Mouse (Mus musculus): ENCODE data around the gene Hck. TPM values are rescaled to one million over a fixed set of nuclear protein-coding genes. Genes with fewer than 3 reads are reported as not detected.

Gene Hck
- total RNA-seq, 2 experiments from 2014 or later: 1.7 to 2.9 TPM

DNA sequence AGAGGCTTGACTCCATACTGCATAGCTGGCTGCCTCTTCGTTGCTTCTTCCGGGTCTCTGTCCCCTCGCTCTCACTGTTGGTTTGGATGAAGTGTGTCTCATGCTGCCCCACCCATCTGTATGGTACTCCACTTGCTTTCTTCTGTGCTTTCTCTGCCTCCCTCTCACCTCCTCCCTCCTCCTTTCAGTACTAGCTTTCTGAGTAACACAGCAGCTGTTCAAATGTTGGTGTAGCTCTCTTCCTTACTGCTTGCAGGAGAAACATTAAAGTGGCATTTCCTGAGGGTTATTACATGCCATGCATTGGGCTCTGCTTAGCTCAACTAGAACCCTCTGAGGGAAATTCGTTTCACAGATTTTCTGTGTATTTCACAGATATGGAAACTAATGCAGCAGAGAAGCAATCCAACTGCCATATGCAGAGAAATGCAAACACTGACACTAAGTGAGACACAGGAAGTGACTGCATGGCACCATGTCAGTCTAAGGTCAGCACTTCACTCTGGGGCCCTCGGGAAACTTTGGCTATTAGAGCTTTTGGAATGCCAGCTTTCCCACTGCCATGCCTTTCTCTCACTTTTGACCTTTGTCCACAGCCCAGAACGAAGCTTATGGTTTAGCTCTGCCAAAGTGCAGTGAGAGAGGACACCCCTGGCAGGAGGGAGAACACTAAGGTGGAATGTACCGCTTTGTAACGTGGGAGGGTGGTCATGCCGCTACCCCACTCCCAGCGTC, 71.0 kb downstream of the Hck start:
- intact Hi-C loops (cut with DNase I): no loop called here
- DNase-seq (ENCODE audit: low spot score in 2 of 2): peak; percentile 11 to 19

DNA sequence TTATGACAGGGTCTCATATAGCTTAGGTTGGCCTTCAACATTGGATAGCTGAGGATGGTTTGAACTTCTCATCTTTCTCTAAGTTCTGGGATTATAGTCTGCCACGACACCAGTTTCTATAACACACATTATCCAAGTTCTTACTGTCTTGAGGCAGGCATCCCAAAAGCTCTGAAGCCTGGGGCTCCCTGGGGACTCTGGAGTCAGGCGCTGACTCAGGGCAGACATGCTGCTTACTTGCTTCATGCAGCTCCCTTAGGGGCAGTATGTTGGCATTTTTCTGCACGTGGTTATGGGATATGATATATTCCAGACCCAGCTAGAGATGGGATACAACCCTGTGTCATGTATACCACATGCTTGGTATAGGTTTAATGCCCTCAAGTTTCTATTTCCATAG, 71.7 kb downstream of the Hck start:
- no peak for DNase-seq (ENCODE audit: low spot score in 2 of 2)
- intact Hi-C loops (cut with DNase I): no loop called here

DNA sequence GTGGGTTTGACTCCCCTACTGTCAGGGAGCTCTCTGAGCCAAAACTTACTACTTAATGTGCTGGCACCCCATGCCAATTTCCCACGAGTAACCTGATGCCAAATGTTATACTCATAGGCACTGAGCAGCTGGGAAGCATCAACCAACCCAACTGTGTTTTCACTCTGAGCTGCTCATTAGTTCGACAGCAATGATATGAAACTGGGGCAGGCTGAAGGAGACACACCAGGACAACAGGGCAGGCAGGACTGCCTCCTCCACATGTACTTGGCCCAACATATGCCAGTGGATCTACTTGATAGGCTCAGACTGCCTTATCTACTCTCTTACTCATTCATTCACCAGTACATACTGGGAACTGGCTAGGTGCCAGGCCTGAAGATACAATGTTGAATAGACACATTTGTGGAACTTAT, 77.9 kb downstream of the Hck start:
- DNase-seq (ENCODE audit: low spot score in 2 of 2): peak; percentile 40 to 43
- intact Hi-C loops (cut with DNase I): no loop called here

DNA sequence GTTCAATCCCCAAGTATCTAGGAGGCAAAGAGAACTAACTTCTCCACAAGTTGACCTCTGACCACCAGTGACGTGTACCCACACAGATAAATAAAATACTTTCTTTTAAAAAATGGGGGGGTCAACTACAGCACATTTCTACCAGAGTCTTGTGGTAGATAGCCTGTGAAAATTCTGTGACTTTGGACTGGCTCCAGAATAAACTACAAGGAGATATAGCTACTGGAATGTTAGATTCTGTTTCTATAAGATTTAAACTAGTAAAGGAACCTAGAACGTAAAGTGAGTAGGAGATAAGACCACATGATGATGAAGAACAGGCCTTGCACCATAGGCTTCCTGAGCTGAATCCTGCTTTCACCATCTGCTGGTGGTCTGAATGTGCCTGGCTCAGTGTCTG, 79.6 kb downstream of the Hck start:
- intact Hi-C loops (cut with DNase I): no loop called here
- no peak for DNase-seq (ENCODE audit: low spot score in 2 of 2)

DNA sequence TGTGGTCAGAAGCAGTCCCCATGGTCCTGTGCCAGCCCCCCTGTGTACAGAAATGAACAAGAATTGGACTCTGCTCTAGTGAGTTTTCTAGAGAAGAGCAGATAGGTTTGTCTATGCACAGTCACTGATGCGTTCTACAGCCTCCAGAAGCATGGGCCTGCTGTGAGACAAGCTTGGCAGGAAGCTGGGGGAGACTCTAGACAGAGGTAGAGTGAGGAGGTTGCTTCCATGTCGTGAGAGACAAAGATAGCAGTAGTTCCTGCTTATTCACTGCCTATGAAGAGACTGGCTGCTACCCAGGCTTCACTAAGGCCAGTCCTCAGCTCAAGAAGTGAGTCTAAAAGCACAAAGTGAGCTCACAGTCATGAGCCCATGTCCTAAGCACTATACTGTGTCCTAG, 83.0 kb downstream of the Hck start:
- DNase-seq (ENCODE audit: low spot score in 2 of 2): no peak
- intact Hi-C loops (cut with DNase I): no loop called here

DNA sequence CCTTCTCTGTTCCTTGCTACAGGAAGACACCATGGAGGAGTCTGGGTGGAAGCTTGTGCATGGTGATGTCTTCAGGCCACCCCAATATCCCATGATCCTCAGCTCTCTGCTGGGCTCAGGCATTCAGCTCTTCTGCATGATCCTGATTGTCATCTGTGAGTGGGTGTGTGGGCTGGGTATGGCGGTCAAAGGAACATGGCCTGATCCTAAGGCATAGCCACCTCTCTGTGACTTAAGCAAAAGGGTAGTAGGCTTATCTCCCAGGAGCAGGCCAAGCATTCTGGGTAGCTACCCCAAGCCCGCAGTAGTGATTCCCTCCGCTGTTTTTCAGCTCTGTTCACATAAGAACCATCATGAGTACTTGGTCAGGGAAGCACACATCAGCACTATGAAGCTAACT, 86.0 kb downstream of the Hck start:
- intact Hi-C loops (cut with DNase I): no loop called here
- DNase-seq (ENCODE audit: low spot score in 2 of 2): no peak

DNA sequence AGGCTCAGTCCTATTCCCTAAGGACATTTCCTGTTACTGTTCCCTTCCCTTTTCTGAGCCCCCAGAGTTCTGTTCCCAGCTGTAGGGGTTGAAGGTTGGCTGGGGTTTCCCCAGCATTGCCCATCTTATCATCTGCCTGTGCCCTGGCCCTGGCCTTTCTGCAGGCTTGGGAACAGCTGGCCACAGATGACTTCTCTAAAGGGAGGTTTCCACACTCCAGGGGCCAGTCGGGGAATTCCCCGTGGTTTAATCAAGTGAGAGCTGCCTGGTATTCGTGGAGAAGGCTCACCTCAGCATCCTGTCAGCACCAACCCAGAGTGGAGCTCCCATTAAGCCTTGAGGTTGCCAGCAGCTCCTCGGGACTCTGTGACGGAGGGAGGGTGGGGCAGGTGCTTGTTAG, 90.2 kb downstream of the Hck start:
- intact Hi-C loops (cut with DNase I): no loop called here
- no peak for DNase-seq (ENCODE audit: low spot score in 2 of 2)

DNA sequence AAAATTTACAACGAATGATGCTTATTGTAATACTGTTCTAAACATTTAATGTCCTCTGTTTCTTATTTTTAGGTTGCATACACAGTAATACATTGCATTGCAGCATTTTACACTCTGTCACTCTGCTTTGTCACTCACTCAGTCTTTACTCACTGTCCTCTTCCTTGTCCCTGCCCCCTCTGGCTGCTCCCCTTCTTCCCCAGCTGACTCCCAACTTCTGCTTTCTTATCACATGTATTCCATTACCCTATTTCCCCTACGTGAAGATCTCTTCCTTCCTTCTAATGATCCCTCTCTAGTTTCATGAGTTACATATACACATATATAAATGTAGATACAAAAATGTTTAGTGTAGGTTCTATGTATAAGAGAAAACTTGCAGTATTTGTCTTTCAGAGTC, 90.8 kb downstream of the Hck start:
- DNase-seq (ENCODE audit: low spot score in 2 of 2): no peak
- intact Hi-C loops (cut with DNase I): no loop called here

Other genes starting within 250 kb of the Hck start
- not detected for gene Mylk2, start 197.1 kb upstream of the Hck start, total RNA-seq (2021)
- gene Foxs1, start 175.3 kb upstream of the Hck start, total RNA-seq (2021): 1 to 10 TPM; 1.2 to 1.7 TPM
- gene Dusp15, start 156.8 kb upstream of the Hck start, total RNA-seq (2021): 10 to 100 TPM; 23.2 to 28.3 TPM
- 1 to 10 TPM; 3.1 to 3.2 TPM for gene Ttll9, start 146.0 kb upstream of the Hck start, total RNA-seq (2021)
- 10 to 100 TPM; 52.5 to 53.3 TPM for gene Pdrg1, start 93.0 kb upstream of the Hck start, total RNA-seq (2021)
- 1 to 10 TPM; 7.4 to 8.5 TPM for gene Xkr7, start 76.6 kb upstream of the Hck start, total RNA-seq (2021)
- 1 to 10 TPM; 6.8 to 6.9 TPM for gene Ccm2l, start 42.5 kb upstream of the Hck start, total RNA-seq (2021)
- 100 to 1,000 TPM; 118 to 120 TPM for gene Tm9sf4, start 52.8 kb downstream of the Hck start, total RNA-seq (2021)
- 10 to 100 TPM; 30.0 to 30.7 TPM for gene Tspyl3, start 117.0 kb downstream of the Hck start, total RNA-seq (2021)
- gene Plagl2, start 133.0 kb downstream of the Hck start, total RNA-seq (2021): 1 to 10 TPM; 4.4 to 4.5 TPM
- gene Pofut1, start 133.1 kb downstream of the Hck start, total RNA-seq (2021): 10 to 100 TPM; 14.3 to 17.4 TPM
- gene Kif3b, start 182.9 kb downstream of the Hck start, total RNA-seq (2021): 10 to 100 TPM; 69.2 to 74.3 TPM
- 10 to 100 TPM; 39.4 to 39.7 TPM for gene Asxl1, start 237.4 kb downstream of the Hck start, total RNA-seq (2021)

Measured in left cerebral cortex, postnatal 14 days (tissue).